Mouse (Mus musculus) cerebellum, adult 2 months (tissue): ENCODE data around the gene Robo3. TPM values are rescaled to one million over a fixed set of nuclear protein-coding genes. Genes with fewer than 3 reads are reported as not detected.
A peak's percentile ranks its signal among the peaks of the same experiment; 100 is the strongest.

ENCODE experiments used
- DNase-seq, 2 experiments: peaks; one replicate each; pipeline ENCODE4 v3.0.0; 2021
- H3K27ac ChIP-seq: fragments of 200-500 bp; 2 replicates; pipeline ENCODE4 v1.5.1; 2012; ENCODE audit warnings: low read length, control low read depth, inconsistent platforms; ENCODE audit not compliant: insufficient read depth
- H3K27me3 ChIP-seq: fragments of 200-500 bp; 2 replicates; pipeline ENCODE4 v1.6.1; 2012; ENCODE audit warnings: inconsistent platforms, mild to moderate bottlenecking, low read length, moderate library complexity; ENCODE audit not compliant: control insufficient read depth, insufficient read depth
- H3K4me1 ChIP-seq: fragments of 200-500 bp; 2 replicates; pipeline ENCODE4 v1.6.1; 2011; ENCODE audit warnings: low read length; ENCODE audit not compliant: control insufficient read depth, insufficient read depth
- H3K4me3 ChIP-seq: fragments of 200-500 bp; replicated peaks from 2 replicates; pipeline ENCODE3; 2011; ENCODE audit warnings: mild to moderate bottlenecking, low read depth, low read length, control low read depth; ENCODE audit not compliant: insufficient read depth
- CTCF ChIP-seq: fragments of 200-500 bp; IDR thresholded peaks from 2 replicates; pipeline ENCODE4 v1.5.1; 2011; ENCODE audit warnings: low read depth, mild to moderate bottlenecking, control low read depth, low read length, moderate library complexity, borderline replicate concordance; ENCODE audit not compliant: insufficient read depth
- POLR2A ChIP-seq: fragments of 200-500 bp; IDR thresholded peaks from 2 replicates; pipeline ENCODE4 v1.6.1; 2011; ENCODE audit warnings: low read length, control low read depth, borderline replicate concordance; ENCODE audit not compliant: insufficient read depth
- WGBS: fragments of 180-500 bp; shearing (Covaris S2); methylation state at CpG from one replicate; pipeline ENCODE4 v1.1.7; 2018; 5-methylcytosine and 5-hydroxymethylcytosine counted together
- polyA plus RNA-seq: library from polyadenylated mRNA; depleted of rRNA; stranded (reverse); fragments of >200 nt; gene quantifications from 2 replicates; pipeline ENCODE4 v1.2.3, GENCODE M21; 2012

Gene Robo3
- polyA plus RNA-seq, 1 experiment = 1.3 TPM

DNA sequence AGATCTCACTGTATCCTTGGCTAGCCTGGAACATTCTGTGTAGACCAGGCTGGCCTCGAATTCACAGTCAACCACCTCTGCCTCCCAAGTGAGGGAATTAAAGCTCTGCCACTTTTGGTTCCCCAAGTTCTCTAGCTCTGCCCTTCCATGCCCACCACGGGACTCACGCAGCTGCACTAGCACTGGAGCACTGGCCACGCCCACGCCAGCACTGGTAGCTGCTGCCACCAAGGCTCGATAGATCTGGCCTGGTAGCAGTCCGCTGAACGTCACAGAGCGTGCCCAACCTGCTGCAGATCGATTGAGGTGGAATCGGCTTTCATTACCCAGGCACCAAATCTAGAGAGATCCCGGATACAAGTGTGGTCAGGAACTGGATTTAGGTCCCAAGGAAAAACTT lies 11.8 kb downstream of the Robo3 start:
- TF ChIP-seq POLR2A = no peak
- no peak for TF ChIP-seq CTCF
- Histone ChIP-seq H3K27ac (no peak overlapping the region), H3K4me1 (peaks cover 17% of the 10 kb centered on the region), H3K4me3 (no peak overlapping the region), H3K27me3 (no peaks in the 10 kb centered on the region)
- 42% methylated on average over 12 of the region's 12 CpGs for WGBS
- DNase-seq = no peak

DNA sequence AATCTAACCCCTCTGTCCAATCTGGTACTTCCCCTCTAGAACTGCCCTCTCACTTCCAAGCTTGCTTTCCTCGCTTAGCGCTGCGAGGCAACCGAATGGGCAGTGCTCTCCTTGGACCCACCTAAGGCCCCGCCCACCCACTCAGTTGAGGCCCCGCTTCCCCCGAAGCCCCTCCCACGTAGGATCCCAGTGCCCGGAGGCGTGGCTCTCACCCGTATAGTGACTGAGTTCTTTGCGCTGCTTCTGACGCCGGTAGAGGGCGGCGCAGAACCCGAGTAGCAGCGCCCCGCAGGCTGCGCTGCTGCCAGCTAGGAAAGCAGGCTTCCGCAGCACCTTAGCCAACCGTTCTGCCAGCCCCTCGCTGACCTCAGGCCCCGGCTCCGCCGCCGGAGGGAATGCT lies 12.4 kb downstream of the Robo3 start:
- Histone ChIP-seq H3K27ac (no peak overlapping the region), H3K4me1 (peaks cover 17% of the 10 kb centered on the region), H3K4me3 (peak overlapping the region; percentile 23), H3K27me3 (no peaks in the 10 kb centered on the region)
- WGBS = 3% methylated on average over 27 of the region's 27 CpGs
- peak; percentile 70 to 74 for DNase-seq
- TF ChIP-seq CTCF (peak; percentile 22; the same call in 1 of the 2 replicates), POLR2A (no peak)

DNA sequence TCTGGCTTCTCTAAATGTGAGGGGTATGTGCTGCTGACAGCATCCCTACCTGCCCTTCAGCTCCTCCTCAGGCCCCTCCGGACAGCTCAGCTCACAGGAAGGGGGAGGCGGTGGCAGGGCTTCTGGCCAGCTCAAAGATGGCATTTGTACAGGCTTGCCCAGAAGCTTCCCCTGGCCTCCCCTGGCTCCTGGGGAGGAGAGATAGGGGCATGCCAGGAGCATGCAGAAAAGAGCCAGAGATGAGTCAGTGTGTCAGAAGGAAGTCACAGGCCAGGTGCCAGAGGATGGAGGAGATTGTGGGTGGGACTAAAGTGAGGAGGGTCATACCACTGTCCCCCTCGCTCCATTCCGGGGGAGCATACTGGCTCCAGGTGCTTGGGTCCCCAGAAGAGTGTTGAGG lies 14.3 kb downstream of the Robo3 start:
- Histone ChIP-seq H3K4me3 (no peak overlapping the region), H3K27ac (no peak overlapping the region), H3K27me3 (no peaks in the 10 kb centered on the region), H3K4me1 (peaks cover 17% of the 10 kb centered on the region)
- 17% methylated on average over 4 of the region's 4 CpGs for WGBS
- peak; percentile 50 to 73 for DNase-seq
- TF ChIP-seq CTCF (no peak), POLR2A (no peak)

DNA sequence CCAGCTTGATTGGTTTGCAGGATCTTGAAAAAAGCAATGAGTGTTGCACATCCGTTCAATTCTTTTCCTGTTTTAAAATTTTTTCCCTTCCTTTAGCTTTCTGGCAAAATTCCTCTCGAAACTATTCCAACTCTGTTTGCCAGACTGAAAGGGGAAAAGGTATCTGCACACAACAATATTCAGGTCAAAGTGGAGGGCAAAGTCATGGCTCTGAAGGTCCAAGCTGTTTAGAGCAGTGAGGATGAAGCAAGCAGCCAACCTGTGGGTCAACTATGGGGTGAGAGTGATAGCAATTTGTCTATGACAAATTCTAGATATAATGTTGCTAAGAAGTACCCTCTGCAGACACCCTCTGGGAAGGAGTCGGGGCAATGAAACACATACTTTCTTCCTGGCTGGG lies 18.4 kb downstream of the Robo3 start:
- TF ChIP-seq POLR2A (no peak), CTCF (no peak)
- Histone ChIP-seq H3K4me3 (no peak overlapping the region), H3K27ac (no peak overlapping the region), H3K4me1 (peaks cover 17% of the 10 kb centered on the region), H3K27me3 (no peaks in the 10 kb centered on the region)
- no peak for DNase-seq
- WGBS = 84% methylated on average over 3 of the region's 3 CpGs

DNA sequence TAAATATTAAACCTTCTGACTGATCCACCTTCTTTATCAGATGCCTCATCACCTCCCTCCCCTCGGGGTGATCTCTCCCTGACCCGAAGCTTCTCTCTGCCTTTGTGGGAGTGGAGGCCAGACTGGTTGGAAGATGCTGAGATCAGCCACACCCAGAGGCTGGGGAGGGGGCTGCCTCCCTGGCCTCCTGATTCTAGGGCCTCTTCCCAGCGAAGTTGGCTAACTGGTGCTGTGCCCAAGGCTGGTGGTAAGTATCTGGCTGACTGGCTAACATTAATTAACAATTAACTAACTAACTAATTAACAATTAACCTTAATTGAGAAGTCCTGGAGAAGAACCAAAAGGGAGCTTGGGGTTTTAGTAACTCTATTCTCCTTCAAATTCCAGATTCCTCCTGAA lies 20.1 kb downstream of the Robo3 start:
- H3K27me3 ChIP-seq = no peaks in the 10 kb centered on the region
- no peak overlapping the region for H3K27ac ChIP-seq
- TF ChIP-seq POLR2A = no peak
- TF ChIP-seq CTCF = no peak
- peaks cover 6% of the 10 kb centered on the region; the same call in 1 of the 2 replicates for H3K4me1 ChIP-seq
- no peak overlapping the region for H3K4me3 ChIP-seq
- no peak for DNase-seq
- 49% methylated on average over 3 of the region's 3 CpGs for WGBS

DNA sequence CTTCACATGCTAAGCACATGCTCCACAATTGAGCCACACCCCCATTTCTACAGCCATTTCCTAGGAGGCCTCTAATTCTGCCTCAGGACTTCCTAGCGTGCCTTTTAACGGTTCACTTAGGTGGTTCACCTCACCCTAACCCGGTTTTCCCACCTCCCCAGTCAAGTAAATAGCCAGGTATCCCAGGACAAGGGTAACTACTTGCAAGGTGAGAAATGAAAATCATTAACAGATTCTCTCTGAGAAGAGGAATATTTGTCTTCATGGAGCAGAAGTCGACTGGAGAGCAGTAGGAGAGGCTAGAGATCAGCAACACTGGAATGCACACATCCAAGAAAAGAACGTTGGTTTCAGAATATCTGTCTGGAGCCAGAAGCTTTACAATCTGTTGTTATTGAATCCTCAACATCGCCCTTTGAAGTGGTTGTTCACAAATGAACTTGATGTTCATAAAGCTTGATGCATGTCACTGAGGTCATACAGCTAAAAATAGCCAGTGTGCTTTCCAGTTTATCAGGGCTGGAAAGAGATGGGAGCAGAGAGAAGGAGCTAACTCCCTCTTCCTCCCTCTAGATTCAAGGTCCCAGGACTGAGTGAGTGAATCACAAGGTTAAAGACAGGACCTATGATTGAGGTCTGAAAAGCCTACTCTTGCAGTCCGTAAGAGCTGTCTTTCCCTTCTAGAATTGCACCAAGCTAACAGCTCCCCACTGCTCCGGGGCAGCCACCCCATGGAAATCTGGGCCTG lies 23.2 kb downstream of the Robo3 start:
- no peak overlapping the region for H3K4me3 ChIP-seq
- no peaks in the 10 kb centered on the region for H3K27me3 ChIP-seq
- TF ChIP-seq CTCF (no peak), POLR2A (no peak)
- H3K4me1 ChIP-seq = peaks cover 4% of the 10 kb centered on the region; the same call in 1 of the 2 replicates
- WGBS = 89% methylated on average over 8 of the region's 8 CpGs
- DNase-seq = no peak
- H3K27ac ChIP-seq = no peak overlapping the region

DNA sequence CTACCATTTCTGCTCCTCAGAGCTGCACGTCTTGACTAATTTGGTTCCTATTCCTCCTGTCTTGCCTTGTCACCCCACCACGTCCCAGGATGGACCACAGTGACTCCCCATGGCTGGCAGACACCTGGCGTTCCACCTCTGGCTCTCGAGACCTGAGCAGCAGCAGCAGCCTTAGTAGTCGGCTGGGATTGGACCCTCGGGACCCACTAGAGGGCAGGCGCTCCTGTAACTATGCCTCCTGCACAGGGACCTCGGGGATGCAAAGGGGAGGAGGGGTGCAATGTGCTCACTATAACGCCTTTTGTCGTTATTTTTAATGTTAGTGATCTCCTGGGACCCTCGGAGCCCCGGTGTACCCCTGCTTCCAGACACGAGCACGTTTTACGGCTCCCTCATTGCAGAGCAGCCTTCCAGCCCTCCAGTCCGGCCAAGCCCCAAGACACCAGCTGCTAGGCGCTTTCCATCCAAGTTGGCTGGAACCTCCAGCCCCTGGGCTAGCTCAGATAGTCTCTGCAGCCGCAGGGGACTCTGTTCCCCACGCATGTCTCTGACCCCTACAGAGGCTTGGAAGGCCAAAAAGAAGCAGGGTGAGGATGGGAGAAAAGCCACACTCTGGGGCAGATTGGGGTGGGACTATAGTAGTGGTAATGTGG lies 25.1 kb downstream of the Robo3 start:
- no peak for TF ChIP-seq POLR2A
- no peak for TF ChIP-seq CTCF
- Histone ChIP-seq H3K4me1 (peaks cover 4% of the 10 kb centered on the region; the same call in 1 of the 2 replicates), H3K4me3 (no peak overlapping the region), H3K27me3 (no peaks in the 10 kb centered on the region), H3K27ac (no peak overlapping the region)
- 10% methylated on average over 19 of the region's 19 CpGs for WGBS
- no peak for DNase-seq

DNA sequence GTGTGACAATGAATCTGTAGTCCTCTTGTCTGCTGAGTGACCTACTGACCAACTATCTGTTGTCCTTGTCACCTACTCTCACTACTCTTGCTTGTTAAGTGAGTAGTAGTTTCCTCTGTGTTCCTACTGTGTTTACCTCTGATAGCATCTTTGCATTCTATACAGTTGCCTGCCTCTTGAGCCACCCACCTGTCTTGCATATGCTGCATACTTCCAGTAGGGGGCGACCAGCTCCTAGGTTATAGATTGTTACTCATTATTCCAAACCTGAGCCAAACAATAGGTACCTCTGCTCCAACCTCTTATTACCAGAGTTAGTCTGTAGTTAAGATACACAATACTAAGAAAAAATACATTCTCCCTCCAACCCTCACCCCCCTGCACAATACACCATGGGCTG lies 26.7 kb downstream of the Robo3 start:
- Histone ChIP-seq H3K27ac (no peak overlapping the region), H3K27me3 (no peaks in the 10 kb centered on the region), H3K4me3 (no peak overlapping the region), H3K4me1 (peaks cover 4% of the 10 kb centered on the region; the same call in 1 of the 2 replicates)
- 2% methylated on average over 1 of the region's 1 CpGs for WGBS
- DNase-seq = peak in 1 of 2 experiments; percentile 27
- TF ChIP-seq POLR2A = no peak
- TF ChIP-seq CTCF = peak; percentile 81
